Mouse (Mus musculus) cerebellum, adult 2 months (tissue): ENCODE data around the gene Cd276.

Experiments
- CTCF ChIP-seq: fragments of 200-500 bp; IDR thresholded peaks from 2 replicates; pipeline ENCODE4 v1.5.1; 2011; ENCODE audit warnings: low read depth, mild to moderate bottlenecking, control low read depth, low read length, moderate library complexity, borderline replicate concordance; ENCODE audit not compliant: insufficient read depth
- POLR2A ChIP-seq: fragments of 200-500 bp; IDR thresholded peaks from 2 replicates; pipeline ENCODE4 v1.6.1; 2011; ENCODE audit warnings: low read length, control low read depth, borderline replicate concordance; ENCODE audit not compliant: insufficient read depth

- TF ChIP-seq POLR2A (no peak), CTCF (no peak)
These were observed 5.5 kb downstream of the Cd276 start for GRCm38 (mm10) chr9:58549694-58550093.
